Mouse (Mus musculus) liver, embryonic 14.5 days (tissue): ENCODE results near the gene Scd1.

ENCODE experiments used
- CTCF ChIP-seq: IDR thresholded peaks from 2 replicates; pipeline ENCODE4 v1.5.1; 2016; ENCODE audit warnings: antibody characterized with exemption, low read depth, control low read depth
- EP300 ChIP-seq: IDR thresholded peaks from 2 replicates; pipeline ENCODE4 v1.6.1; 2016; ENCODE audit warnings: antibody characterized with exemption, low read depth

GRCm38 (mm10) chr19:44379090-44379489, 28.6 kb downstream of the Scd1 start:
- no peak for TF ChIP-seq CTCF
- TF ChIP-seq EP300: no peak
